Mouse (Mus musculus) liver, embryonic 14.5 days (tissue): ENCODE data around the gene Rps12-ps3. TPM values are rescaled to one million over a fixed set of nuclear protein-coding genes. Genes with fewer than 3 reads are reported as not detected.
A peak's percentile ranks its signal among the peaks of the same experiment; 100 is the strongest.

Source experiments
- ATAC-seq: fragments of 200-750 bp; cut with Nextera tagmentation; 2 replicates; pipeline ENCODE4 v1.8.0; 2017; ENCODE audit warnings: moderate number of reproducible peaks, mild to moderate bottlenecking, moderate library complexity; ENCODE audit not compliant: insufficient read depth
- DNase-seq, 3 experiments: peaks; one replicate each; pipeline ENCODE4 v3.0.0-alpha.2; 2012 to 2013; ENCODE audit warnings: low read depth in 3 of 3, low spot score in 3 of 3
- H3K27ac ChIP-seq: fragments of 300-500 bp; sonication (generic); 2 replicates; pipeline ENCODE4 v1.5.1; 2014; ENCODE audit warnings: moderate library complexity, mild to moderate bottlenecking, control low read depth, inconsistent platforms
- H3K27me3 ChIP-seq: fragments of 300-500 bp; sonication (generic); 2 replicates; pipeline ENCODE4 v1.6.1; 2014; ENCODE audit warnings: mild to moderate bottlenecking, low read length, moderate library complexity; ENCODE audit not compliant: control insufficient read depth, insufficient read depth
- H3K36me3 ChIP-seq: fragments of 300-500 bp; sonication (generic); replicated peaks from 2 replicates; pipeline ENCODE4 v1.6.1; 2014; ENCODE audit warnings: low read depth; ENCODE audit not compliant: control insufficient read depth, insufficient read depth
- H3K4me1 ChIP-seq, 2 experiments: fragments of 200-500 bp in 1 of 2; fragments of 300-500 bp in 1 of 2; sonication (generic) in 1 of 2; replicated peaks; 2 replicates each; pipeline ENCODE4 v1.6.1; 2012 to 2014; ENCODE audit warnings: antibody characterized with exemption in 1 of 2, inconsistent platforms in 1 of 2, low read length in 1 of 2; ENCODE audit not compliant: control insufficient read depth in 2 of 2, insufficient read depth in 2 of 2
- H3K4me2 ChIP-seq: fragments of 300-500 bp; sonication (generic); 2 replicates; pipeline ENCODE4 v1.6.1; 2014; ENCODE audit warnings: low read depth, mild to moderate bottlenecking, control low read depth, moderate library complexity
- H3K4me3 ChIP-seq, 2 experiments: fragments of 200-500 bp in 1 of 2; fragments of 300-500 bp in 1 of 2; sonication (generic) in 1 of 2; 2 replicates each; pipeline ENCODE4 v1.5.1; 2012 to 2014; ENCODE audit warnings: low read depth in 2 of 2, low read length in 2 of 2, mild to moderate bottlenecking in 2 of 2, control low read depth in 1 of 2, inconsistent platforms in 1 of 2, moderate library complexity in 1 of 2; ENCODE audit not compliant: insufficient read depth in 1 of 2
- H3K9ac ChIP-seq: fragments of 300-500 bp; sonication (generic); replicated peaks from 2 replicates; pipeline ENCODE4 v1.6.1; 2014; ENCODE audit warnings: mild to moderate bottlenecking, control low read depth, moderate library complexity
- H3K9me3 ChIP-seq: fragments of 300-500 bp; sonication (generic); 2 replicates; pipeline ENCODE4 v1.6.1; 2016; ENCODE audit warnings: low read length, mixed read lengths; ENCODE audit not compliant: control insufficient read depth
- CTCF ChIP-seq: IDR thresholded peaks from 2 replicates; pipeline ENCODE4 v1.5.1; 2016; ENCODE audit warnings: antibody characterized with exemption, low read depth, control low read depth
- EP300 ChIP-seq: IDR thresholded peaks from 2 replicates; pipeline ENCODE4 v1.6.1; 2016; ENCODE audit warnings: antibody characterized with exemption, low read depth
- WGBS: fragments of 180-500 bp; shearing (Covaris S2); extraction: QIAGEN DNeasy Blood & Tissue Kit; methylation state at CpG from one replicate; pipeline ENCODE4 v1.1.7; 2014; ENCODE audit not compliant: insufficient replicate concordance; 5-methylcytosine and 5-hydroxymethylcytosine counted together
- polyA plus RNA-seq, 2 experiments: library from polyadenylated mRNA; depleted of rRNA in 1 of 2; stranded (reverse) in 1 of 2; unstranded in 1 of 2; fragments of >200 nt; fragmentation: Nextera tagmentation in 1 of 2; extraction: Ambion mirVana in 1 of 2; gene quantifications; 2 replicates each; pipeline versions ENCODE4 v1.2.1 to v1.2.3; 2012 to 2014

The Rps12-ps3 gene
- polyA plus RNA-seq, 2 experiments = 31.8 to 165 TPM

DNA sequence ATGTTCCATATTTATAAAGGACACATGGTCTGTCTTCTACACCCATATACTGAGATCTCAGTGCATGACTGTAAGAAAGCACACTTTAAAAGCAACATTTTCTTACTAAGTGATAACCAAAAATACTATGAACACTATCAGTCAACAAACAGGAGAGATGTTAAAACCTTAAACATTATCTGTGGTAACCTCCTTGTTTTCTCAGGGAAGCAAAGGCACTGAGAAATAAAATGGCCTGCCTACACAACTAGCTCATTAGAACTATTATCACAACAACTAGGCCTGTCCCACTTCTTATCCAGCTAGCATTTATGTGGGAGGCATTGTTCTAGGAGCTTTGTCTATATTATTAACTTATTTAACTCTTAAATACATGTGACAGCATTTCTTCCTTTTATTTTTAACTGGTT, 8.7 kb downstream of the Rps12-ps3 start:
- TF ChIP-seq EP300 (peak; percentile 83), CTCF (no peak)
- no peaks in the 10 kb centered on the region for H3K9me3 ChIP-seq
- no peak overlapping the region; the same call in 1 of the 2 replicates for H3K9ac ChIP-seq
- peak; percentile 44 to 53 (median 46) for DNase-seq
- H3K4me1 ChIP-seq = peaks cover 18 to 20% of the 10 kb centered on the region in 2 experiments
- ATAC-seq = peak; percentile 82
- peaks cover 10% of the 10 kb centered on the region for H3K36me3 ChIP-seq
- H3K27me3 ChIP-seq = no peaks in the 10 kb centered on the region
- H3K4me2 ChIP-seq = peak overlapping the region; percentile 25; the same call in 1 of the 2 replicates
- no peak overlapping the region for H3K4me3 ChIP-seq
- peak overlapping the region; percentile 43 for H3K27ac ChIP-seq

DNA sequence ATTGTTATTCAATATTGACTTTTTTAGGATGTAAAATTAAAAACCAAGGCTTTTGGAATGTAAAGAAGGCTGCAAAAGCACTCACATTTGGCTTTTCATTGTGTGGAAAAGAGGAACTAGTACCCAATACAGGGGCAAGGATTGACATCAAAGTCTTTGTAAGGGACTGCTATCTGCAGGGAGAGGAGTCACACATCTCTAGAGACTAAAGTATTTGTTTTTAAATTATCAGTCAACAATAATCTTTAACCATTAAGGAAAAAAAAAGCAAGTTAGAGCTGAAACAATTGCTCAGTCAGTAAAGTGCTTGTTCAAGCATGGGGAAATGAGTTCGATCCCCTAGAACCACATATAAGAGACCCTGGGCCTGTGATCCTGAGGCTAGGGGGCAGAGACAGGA, 14.6 kb downstream of the Rps12-ps3 start:
- Histone ChIP-seq H3K27ac (no peak overlapping the region), H3K27me3 (no peaks in the 10 kb centered on the region), H3K4me1 (peaks cover 24 to 26% of the 10 kb centered on the region in 2 experiments), H3K36me3 (peaks cover 4% of the 10 kb centered on the region), H3K9me3 (no peaks in the 10 kb centered on the region), H3K9ac (no peak overlapping the region), H3K4me3 (no peak overlapping the region), H3K4me2 (no peak overlapping the region)
- 91% methylated on average over 1 of the region's 1 CpGs for WGBS
- ATAC-seq = no peak
- TF ChIP-seq EP300 (no peak), CTCF (no peak)
- DNase-seq = no peak

DNA sequence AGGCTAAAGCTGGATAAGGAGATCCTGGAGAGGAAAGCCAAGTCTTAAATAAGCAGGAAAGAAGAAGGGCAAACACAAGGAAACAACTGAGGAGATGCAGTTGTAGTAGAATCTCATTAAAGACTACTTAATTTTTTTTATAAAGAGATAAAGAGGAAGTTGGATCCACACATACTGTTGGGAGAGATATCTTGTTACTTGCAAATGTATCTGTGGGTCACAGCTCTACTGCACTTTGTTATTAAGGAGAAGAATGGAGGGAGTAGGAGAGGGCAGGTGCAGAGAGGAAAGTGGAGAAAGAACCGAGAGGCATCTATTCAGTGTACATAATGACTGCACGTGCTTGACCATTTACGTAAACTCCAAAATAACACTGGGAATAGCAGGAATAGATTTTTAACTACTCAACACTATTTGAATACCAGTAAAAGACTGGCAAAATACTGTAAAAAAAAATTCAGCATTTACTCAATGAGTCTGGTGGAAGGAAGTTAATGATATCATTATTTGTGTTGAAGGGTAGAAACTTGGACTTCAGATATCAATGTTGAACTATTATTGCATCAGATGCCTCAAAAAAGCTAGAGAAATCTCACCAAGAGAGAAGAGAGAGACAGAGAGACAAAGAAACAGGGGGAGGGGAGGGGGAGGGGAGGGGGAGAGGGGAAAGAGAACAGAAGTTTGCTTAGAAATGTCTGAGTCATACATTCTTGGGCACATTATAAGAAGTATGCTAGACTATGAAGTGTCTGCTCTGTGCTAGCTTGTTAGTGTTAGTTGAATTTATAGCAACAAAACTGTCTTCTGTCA, 16.0 kb downstream of the Rps12-ps3 start:
- H3K4me2 ChIP-seq = no peak overlapping the region
- H3K36me3 ChIP-seq = peaks cover 3% of the 10 kb centered on the region
- H3K27me3 ChIP-seq = no peaks in the 10 kb centered on the region
- 73% methylated on average over 3 of the region's 3 CpGs for WGBS
- DNase-seq (no peak), ATAC-seq (no peak)
- H3K4me3 ChIP-seq = no peak overlapping the region
- no peak overlapping the region for H3K9ac ChIP-seq
- H3K27ac ChIP-seq = no peak overlapping the region
- peaks cover 20 to 21% of the 10 kb centered on the region in 2 experiments for H3K4me1 ChIP-seq
- TF ChIP-seq CTCF (no peak), EP300 (no peak)
- H3K9me3 ChIP-seq = no peaks in the 10 kb centered on the region

DNA sequence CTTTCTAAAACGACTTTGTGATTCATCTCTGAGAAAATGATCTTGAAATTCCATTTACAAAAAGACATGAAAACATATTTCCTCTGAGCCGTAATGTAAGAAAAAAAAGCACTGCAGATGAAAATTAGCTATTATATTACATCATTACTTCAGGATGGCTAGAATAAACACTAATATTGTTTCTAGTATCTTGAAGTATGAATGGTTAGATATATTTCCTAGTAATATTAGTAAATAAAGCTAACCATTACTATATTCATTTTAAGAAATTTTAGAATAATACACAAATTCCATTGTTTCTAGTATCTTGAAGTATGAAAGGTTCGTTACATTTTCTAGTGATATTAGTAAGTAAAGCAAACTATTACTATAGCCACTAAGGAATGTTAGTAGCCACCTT, 17.8 kb downstream of the Rps12-ps3 start:
- Histone ChIP-seq H3K9me3 (no peaks in the 10 kb centered on the region), H3K9ac (no peak overlapping the region), H3K27me3 (no peaks in the 10 kb centered on the region), H3K4me1 (peaks cover 15 to 20% of the 10 kb centered on the region in 2 experiments), H3K27ac (no peak overlapping the region), H3K4me3 (no peak overlapping the region), H3K4me2 (no peak overlapping the region), H3K36me3 (no peaks in the 10 kb centered on the region; the same call in 1 of the 2 replicates)
- 77% methylated on average over 3 of the region's 3 CpGs for WGBS
- ATAC-seq (no peak), DNase-seq (no peak)
- TF ChIP-seq EP300 = no peak
- TF ChIP-seq CTCF = no peak

- Histone ChIP-seq H3K9me3 (no peaks in the 10 kb centered on the region), H3K9ac (peak overlapping the region; percentile 96), H3K27ac (no peak overlapping the region), H3K4me1 (peaks cover 6 to 11% of the 10 kb centered on the region in 2 experiments), H3K27me3 (no peaks in the 10 kb centered on the region; the same call in 1 of the 2 replicates), H3K36me3 (no peaks in the 10 kb centered on the region), H3K4me3 (peak overlapping the region; percentile 70 to 93), H3K4me2 (peak overlapping the region; percentile 81)
- DNase-seq (no peak), ATAC-seq (no peak)
- 35% methylated on average over 2 of the region's 2 CpGs for WGBS
- TF ChIP-seq EP300 (no peak), CTCF (no peak)
Observed at GRCm38 (mm10) chr19:59342964-59343363, 20.9 kb downstream of the Rps12-ps3 start.
